Mouse (Mus musculus) stomach, embryonic 16.5 days (tissue): ENCODE data around the gene Rora. TPM values are rescaled to one million over a fixed set of nuclear protein-coding genes. Genes with fewer than 3 reads are reported as not detected.

Source experiments
- ATAC-seq: fragments of 200-750 bp; cut with Nextera tagmentation; 2 replicates; pipeline ENCODE4 v1.8.0; 2017; ENCODE audit warnings: moderate number of reproducible peaks, moderate TSS enrichment; ENCODE audit not compliant: insufficient read depth, low FRiP score
- H3K27ac ChIP-seq: fragments of 300-500 bp; sonication (generic); 2 replicates; pipeline ENCODE4 v1.5.1; 2014; ENCODE audit warnings: low read length
- H3K27me3 ChIP-seq: fragments of 300-500 bp; sonication (generic); 2 replicates; pipeline ENCODE4 v1.6.1; 2014; ENCODE audit warnings: low read length, control low read depth, mixed read lengths; ENCODE audit not compliant: control insufficient read depth, insufficient read depth
- H3K36me3 ChIP-seq: fragments of 300-500 bp; sonication (generic); 2 replicates; pipeline ENCODE4 v1.6.1; 2014; ENCODE audit warnings: low read length; ENCODE audit not compliant: control insufficient read depth, insufficient read depth
- H3K4me1 ChIP-seq: fragments of 300-500 bp; sonication (generic); 2 replicates; pipeline ENCODE4 v1.6.1; 2014; ENCODE audit warnings: low read length, control low read depth, mixed read lengths; ENCODE audit not compliant: control insufficient read depth, insufficient read depth
- H3K4me2 ChIP-seq: fragments of 300-500 bp; sonication (generic); 2 replicates; pipeline ENCODE4 v1.6.1; 2014; ENCODE audit warnings: low read depth, low read length, mixed read lengths
- H3K4me3 ChIP-seq: fragments of 300-500 bp; sonication (generic); replicated peaks from 2 replicates; pipeline ENCODE4 v1.5.1; 2014; ENCODE audit warnings: mild to moderate bottlenecking, low read length
- H3K9ac ChIP-seq: fragments of 300-500 bp; sonication (generic); 2 replicates; pipeline ENCODE4 v1.6.1; 2014; ENCODE audit warnings: low read length
- H3K9me3 ChIP-seq: fragments of 300-500 bp; sonication (generic); replicated peaks from 2 replicates; pipeline ENCODE4 v1.6.1; 2016; ENCODE audit warnings: low read length, control low read depth; ENCODE audit not compliant: control insufficient read depth
- WGBS: fragments of 180-500 bp; shearing (Covaris S2); extraction: QIAGEN DNeasy Blood & Tissue Kit; methylation state at CpG from one replicate; pipeline ENCODE4 v1.1.7; 2014; 5-methylcytosine and 5-hydroxymethylcytosine counted together
- polyA plus RNA-seq: library from polyadenylated mRNA; unstranded; fragments of >200 nt; fragmentation: Nextera tagmentation; extraction: Ambion mirVana; gene quantifications from 2 replicates; pipeline ENCODE4 v1.2.1, GENCODE M21; 2015

Rora gene
- polyA plus RNA-seq, 1 experiment from 2014 or later: 8.4 TPM

GRCm38 (mm10) chr9:69288113-69288512, 634.5 kb downstream of the Rora start:
- H3K9ac ChIP-seq: no peak overlapping the region
- H3K27me3 ChIP-seq: peaks cover 7% of the 10 kb centered on the region; the same call in 1 of the 2 replicates
- WGBS: 77% methylated on average over 1 of the region's 1 CpGs
- H3K36me3 ChIP-seq: no peaks in the 10 kb centered on the region
- no peak for ATAC-seq
- H3K9me3 ChIP-seq: no peaks in the 10 kb centered on the region
- no peak overlapping the region for H3K4me3 ChIP-seq
- peaks cover 16% of the 10 kb centered on the region for H3K4me1 ChIP-seq
- H3K4me2 ChIP-seq: no peak overlapping the region
- H3K27ac ChIP-seq: no peak overlapping the region

GRCm38 (mm10) chr9:69288586-69288985, 635.0 kb downstream of the Rora start:
- H3K9ac ChIP-seq: no peak overlapping the region
- no peak overlapping the region for H3K4me2 ChIP-seq
- peaks cover 7% of the 10 kb centered on the region; the same call in 1 of the 2 replicates for H3K27me3 ChIP-seq
- peaks cover 16% of the 10 kb centered on the region for H3K4me1 ChIP-seq
- WGBS: 50% methylated on average over 5 of the region's 5 CpGs
- no peak overlapping the region for H3K4me3 ChIP-seq
- no peak for ATAC-seq
- H3K27ac ChIP-seq: no peak overlapping the region
- no peaks in the 10 kb centered on the region for H3K36me3 ChIP-seq
- H3K9me3 ChIP-seq: no peaks in the 10 kb centered on the region

- peak; percentile 96 for ATAC-seq
- Histone ChIP-seq H3K9ac (peak overlapping the region; percentile 78), H3K4me1 (peaks cover 16% of the 10 kb centered on the region), H3K4me2 (peak overlapping the region; percentile 98), H3K27me3 (peaks cover 7% of the 10 kb centered on the region; the same call in 1 of the 2 replicates), H3K9me3 (no peaks in the 10 kb centered on the region), H3K36me3 (no peaks in the 10 kb centered on the region), H3K27ac (no peak overlapping the region), H3K4me3 (peak overlapping the region; percentile 68)
- WGBS: under 1% methylated on average over 54 of the region's 59 CpGs
Measured at GRCm38 (mm10) chr9:69289056-69290017, 635.8 kb downstream of the Rora start.

- ATAC-seq: peak; percentile 28
- H3K4me3 ChIP-seq: peak overlapping the region; percentile 68
- no peaks in the 10 kb centered on the region for H3K36me3 ChIP-seq
- no peak overlapping the region for H3K27ac ChIP-seq
- peak overlapping the region; percentile 78 for H3K9ac ChIP-seq
- H3K4me2 ChIP-seq: peak overlapping the region; percentile 98
- under 1% methylated on average over 67 of the region's 73 CpGs for WGBS
- no peaks in the 10 kb centered on the region for H3K9me3 ChIP-seq
- peaks cover 7% of the 10 kb centered on the region; the same call in 1 of the 2 replicates for H3K27me3 ChIP-seq
- H3K4me1 ChIP-seq: peaks cover 16% of the 10 kb centered on the region
Measured at GRCm38 (mm10) chr9:69290018-69290880, 636.7 kb downstream of the Rora start.

- no peak for ATAC-seq
- 4% methylated on average over 29 of the region's 29 CpGs for WGBS
- peaks cover 16% of the 10 kb centered on the region for H3K4me1 ChIP-seq
- peak overlapping the region; percentile 78 for H3K9ac ChIP-seq
- peaks cover 7% of the 10 kb centered on the region; the same call in 1 of the 2 replicates for H3K27me3 ChIP-seq
- no peaks in the 10 kb centered on the region for H3K36me3 ChIP-seq
- H3K27ac ChIP-seq: no peak overlapping the region
- H3K4me3 ChIP-seq: peak overlapping the region; percentile 68
- H3K9me3 ChIP-seq: no peaks in the 10 kb centered on the region
- peak overlapping the region; percentile 98 for H3K4me2 ChIP-seq
Measured at GRCm38 (mm10) chr9:69290881-69291450, 637.4 kb downstream of the Rora start.

- ATAC-seq: no peak
- no peak overlapping the region for H3K9ac ChIP-seq
- peak overlapping the region; percentile 68 for H3K4me3 ChIP-seq
- peaks cover 16% of the 10 kb centered on the region for H3K4me1 ChIP-seq
- H3K36me3 ChIP-seq: no peaks in the 10 kb centered on the region
- peaks cover 7% of the 10 kb centered on the region; the same call in 1 of the 2 replicates for H3K27me3 ChIP-seq
- peak overlapping the region; percentile 98; the same call in 1 of the 2 replicates for H3K4me2 ChIP-seq
- no peak overlapping the region for H3K27ac ChIP-seq
- WGBS: 23% methylated on average over 13 of the region's 13 CpGs
- H3K9me3 ChIP-seq: no peaks in the 10 kb centered on the region
Measured at GRCm38 (mm10) chr9:69291451-69291850, 637.9 kb downstream of the Rora start.

GRCm38 (mm10) chr9:69292353-69292752, 638.8 kb downstream of the Rora start:
- no peak overlapping the region for H3K27ac ChIP-seq
- H3K9me3 ChIP-seq: no peaks in the 10 kb centered on the region
- no peak for ATAC-seq
- no peak overlapping the region for H3K4me3 ChIP-seq
- peaks cover 7% of the 10 kb centered on the region; the same call in 1 of the 2 replicates for H3K27me3 ChIP-seq
- WGBS: 71% methylated on average over 5 of the region's 5 CpGs
- H3K4me2 ChIP-seq: no peak overlapping the region
- H3K4me1 ChIP-seq: peaks cover 16% of the 10 kb centered on the region
- H3K9ac ChIP-seq: no peak overlapping the region
- H3K36me3 ChIP-seq: no peaks in the 10 kb centered on the region

- Histone ChIP-seq H3K27ac (no peak overlapping the region), H3K27me3 (peaks cover 7% of the 10 kb centered on the region; the same call in 1 of the 2 replicates), H3K4me3 (no peak overlapping the region), H3K36me3 (no peaks in the 10 kb centered on the region), H3K4me1 (peaks cover 16% of the 10 kb centered on the region), H3K9ac (no peak overlapping the region), H3K9me3 (no peaks in the 10 kb centered on the region), H3K4me2 (no peak overlapping the region)
- 88% methylated on average over 12 of the region's 12 CpGs for WGBS
- ATAC-seq: no peak
Measured at GRCm38 (mm10) chr9:69292776-69293687, 639.4 kb downstream of the Rora start.
